In the genomic region with DNA sequence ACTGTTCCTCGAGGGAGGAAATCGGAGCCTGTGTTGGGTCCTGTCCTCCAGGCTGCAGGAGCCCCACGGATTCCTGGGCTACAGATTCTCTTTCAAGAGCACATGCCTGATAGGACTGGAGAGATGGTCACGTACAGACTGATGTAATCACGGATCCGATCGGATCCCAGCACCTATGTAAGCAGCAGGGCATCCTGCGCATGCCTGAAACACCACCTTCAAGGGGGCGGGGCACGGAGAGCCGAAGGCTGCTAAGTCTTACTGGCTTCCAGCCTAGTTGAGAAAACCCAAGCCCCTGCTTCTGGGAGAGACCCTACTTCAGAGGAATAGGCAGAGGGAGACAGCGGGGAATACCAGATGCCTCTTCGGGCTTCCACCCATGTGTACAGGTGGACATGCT, we compare ENCODE assay signal across 17 mouse cellular contexts.
DNase-seq lines count a peak whose midpoint lies in the region; ATAC-seq and TF ChIP-seq lines count a peak whose summit lies in the region.
"Had no signal": no experiment of that assay in that cellular context is flagged by ENCODE, and none has a peak within 500 bp of the region (broad histone marks: within the 10 kb centered on the region; RNA-seq: fewer than 3 reads in every experiment).

No protein-coding gene starts in this region.

- 48% methylated on average over 13 of the region's 13 CpGs for WGBS in heart, embryonic 16.5 days
- WGBS in lung, embryonic 16.5 days = 49% methylated on average over 13 of the region's 13 CpGs
- WGBS in lung, postnatal 0 days = 51% methylated on average over 13 of the region's 13 CpGs
- WGBS in midbrain, embryonic 13.5 days = 55% methylated on average over 13 of the region's 13 CpGs

- TF ChIP-seq CTCF in lung, postnatal 0 days (IDR thresholded peaks at IDR 0.05) = no peak
- TF ChIP-seq CTCF in brain, embryonic 14.5 days (IDR thresholded peaks at IDR 0.05; ENCODE audit: borderline replicate concordance, extremely low read depth, insufficient read depth, insufficient read length) = no peak

- TF ChIP-seq EP300 in lung, postnatal 0 days (IDR thresholded peaks at IDR 0.05) = no peak

- intact Hi-C loops in heart, postnatal 36 days (cut with DNase I) = no loop called here

- no peak for DNase-seq in heart, postnatal 36 days
- no peak for DNase-seq in lung, postnatal 0 days (ENCODE audit: low spot score)
- DNase-seq in brain, embryonic 14.5 days (ENCODE audit: low read depth) = peak; percentile 56
- no peak for DNase-seq in adrenal gland, adult 8-10 months
- DNase-seq in spleen, adult 18-20 months = no peak
- DNase-seq: cerebellum, adult 8-10 months; gastrocnemius, postnatal 36 days; kidney, postnatal 4 days; layer of hippocampus, postnatal 36 days; thymus, postnatal 25 days had no signal

- H3K4me3 ChIP-seq in heart, embryonic 16.5 days (ENCODE audit: low read length) = no peak overlapping the region
- no peak overlapping the region for H3K4me3 ChIP-seq in lung, embryonic 16.5 days (ENCODE audit: low read length)
- H3K4me3 ChIP-seq in lung, postnatal 0 days (ENCODE audit: low read depth, low read length) = no peak overlapping the region
- H3K4me3 ChIP-seq in midbrain, embryonic 13.5 days (replicated peaks) = no peak overlapping the region
- H3K4me3 ChIP-seq: limb, embryonic 12.5 days; megakaryocyte, embryonic 14.5 days; stomach, embryonic 15.5 days had no signal

- H3K27me3 ChIP-seq in heart, embryonic 16.5 days (ENCODE audit: control insufficient read depth, insufficient read depth, low read length) = no peaks in the 10 kb centered on the region
- H3K27me3 ChIP-seq in lung, embryonic 16.5 days (ENCODE audit: control insufficient read depth, insufficient read depth, low read depth, low read length) = no peaks in the 10 kb centered on the region
- H3K27me3 ChIP-seq in lung, postnatal 0 days (replicated peaks; ENCODE audit: insufficient read depth, low read length) = no peaks in the 10 kb centered on the region
- no peaks in the 10 kb centered on the region for H3K27me3 ChIP-seq in midbrain, embryonic 13.5 days
- H3K27me3 ChIP-seq: limb, embryonic 12.5 days; stomach, embryonic 15.5 days had no signal

- TF ChIP-seq POLR2A in brain, embryonic 14.5 days (IDR thresholded peaks at IDR 0.05; ENCODE audit: borderline replicate concordance, extremely low read depth, insufficient read depth, insufficient read length, poor library complexity, severe bottlenecking) = no peak

- peak overlapping the region; percentile 19; the same call in 1 of the 2 replicates for H3K4me2 ChIP-seq in heart, embryonic 16.5 days (ENCODE audit: low read depth, low read length)
- H3K4me2 ChIP-seq in lung, embryonic 16.5 days (ENCODE audit: low read depth, low read length) = peak overlapping the region; percentile 37
- no peak overlapping the region for H3K4me2 ChIP-seq in lung, postnatal 0 days (replicated peaks; ENCODE audit: low read depth, low read length)
- peak overlapping the region; percentile 30 for H3K4me2 ChIP-seq in midbrain, embryonic 13.5 days (replicated peaks)
- H3K4me2 ChIP-seq: limb, embryonic 12.5 days; stomach, embryonic 15.5 days had no signal

- no peaks in the 10 kb centered on the region for H3K36me3 ChIP-seq in heart, embryonic 16.5 days (ENCODE audit: control insufficient read depth, insufficient read depth)
- H3K36me3 ChIP-seq in lung, embryonic 16.5 days (ENCODE audit: control insufficient read depth, insufficient read depth, low read length) = no peaks in the 10 kb centered on the region
- H3K36me3 ChIP-seq in lung, postnatal 0 days (ENCODE audit: insufficient read depth, low read length) = no peaks in the 10 kb centered on the region
- H3K36me3 ChIP-seq in midbrain, embryonic 13.5 days = no peaks in the 10 kb centered on the region
- H3K36me3 ChIP-seq: stomach, embryonic 15.5 days had no signal

- no peak overlapping the region for H3K27ac ChIP-seq in heart, embryonic 16.5 days (ENCODE audit: low read length)
- H3K27ac ChIP-seq in lung, embryonic 16.5 days (ENCODE audit: low read length) = no peak overlapping the region
- H3K27ac ChIP-seq in lung, postnatal 0 days (ENCODE audit: low read length) = no peak overlapping the region
- H3K27ac ChIP-seq in midbrain, embryonic 13.5 days = no peak overlapping the region
- H3K27ac ChIP-seq: limb, embryonic 12.5 days; stomach, embryonic 15.5 days had no signal

- no peaks in the 10 kb centered on the region for H3K4me1 ChIP-seq in heart, embryonic 16.5 days (ENCODE audit: control insufficient read depth, insufficient read depth, low read length)
- no peaks in the 10 kb centered on the region for H3K4me1 ChIP-seq in lung, embryonic 16.5 days (replicated peaks; ENCODE audit: control insufficient read depth, insufficient read depth, low read length)
- no peaks in the 10 kb centered on the region for H3K4me1 ChIP-seq in lung, postnatal 0 days (ENCODE audit: insufficient read depth, low read depth, low read length)
- H3K4me1 ChIP-seq in midbrain, embryonic 13.5 days (replicated peaks) = no peaks in the 10 kb centered on the region
- H3K4me1 ChIP-seq: megakaryocyte, embryonic 14.5 days; stomach, embryonic 15.5 days had no signal

- ATAC-seq in heart, embryonic 16.5 days (replicated peaks; ENCODE audit: extremely low read depth, insufficient read depth, low FRiP score) = no peak
- no peak for ATAC-seq in lung, embryonic 16.5 days (ENCODE audit: low read depth)
- ATAC-seq in lung, postnatal 0 days = no peak
- ATAC-seq in midbrain, embryonic 13.5 days = no peak
- ATAC-seq: CD4-positive, CD25-positive, alpha-beta regulatory T cell, adult 4 months had no signal

- no peaks in the 10 kb centered on the region for H3K9me3 ChIP-seq in heart, embryonic 16.5 days (replicated peaks; ENCODE audit: control insufficient read depth, low read length)
- no peaks in the 10 kb centered on the region for H3K9me3 ChIP-seq in lung, embryonic 16.5 days (ENCODE audit: control insufficient read depth, low read length)
- H3K9me3 ChIP-seq in lung, postnatal 0 days (ENCODE audit: low read length) = no peaks in the 10 kb centered on the region
- H3K9me3 ChIP-seq in midbrain, embryonic 13.5 days = no peaks in the 10 kb centered on the region
- H3K9me3 ChIP-seq: limb, embryonic 12.5 days; stomach, embryonic 15.5 days had no signal

- no peak overlapping the region for H3K9ac ChIP-seq in heart, embryonic 16.5 days (ENCODE audit: low read length)
- H3K9ac ChIP-seq in lung, embryonic 16.5 days (ENCODE audit: low read length) = no peak overlapping the region
- H3K9ac ChIP-seq in lung, postnatal 0 days (replicated peaks; ENCODE audit: low read depth) = no peak overlapping the region
- H3K9ac ChIP-seq in midbrain, embryonic 13.5 days (replicated peaks) = no peak overlapping the region
- H3K9ac ChIP-seq: limb, embryonic 12.5 days; stomach, embryonic 15.5 days had no signal
